Mouse (Mus musculus) liver, embryonic 14.5 days (tissue): ENCODE data around the gene Cd9. TPM values are rescaled to one million over a fixed set of nuclear protein-coding genes. Genes with fewer than 3 reads are reported as not detected.
A peak's percentile ranks its signal among the peaks of the same experiment; 100 is the strongest.

Experiments used
- ATAC-seq: fragments of 200-750 bp; cut with Nextera tagmentation; 2 replicates; pipeline ENCODE4 v1.8.0; 2017; ENCODE audit warnings: moderate number of reproducible peaks, mild to moderate bottlenecking, moderate library complexity; ENCODE audit not compliant: insufficient read depth
- DNase-seq, 3 experiments: peaks; one replicate each; pipeline ENCODE4 v3.0.0-alpha.2; 2012 to 2013; ENCODE audit warnings: low read depth in 3 of 3, low spot score in 3 of 3
- H3K27ac ChIP-seq: fragments of 300-500 bp; sonication (generic); 2 replicates; pipeline ENCODE4 v1.5.1; 2014; ENCODE audit warnings: moderate library complexity, mild to moderate bottlenecking, control low read depth, inconsistent platforms
- H3K27me3 ChIP-seq: fragments of 300-500 bp; sonication (generic); 2 replicates; pipeline ENCODE4 v1.6.1; 2014; ENCODE audit warnings: mild to moderate bottlenecking, low read length, moderate library complexity; ENCODE audit not compliant: control insufficient read depth, insufficient read depth
- H3K36me3 ChIP-seq: fragments of 300-500 bp; sonication (generic); replicated peaks from 2 replicates; pipeline ENCODE4 v1.6.1; 2014; ENCODE audit warnings: low read depth; ENCODE audit not compliant: control insufficient read depth, insufficient read depth
- H3K4me1 ChIP-seq, 2 experiments: fragments of 200-500 bp in 1 of 2; fragments of 300-500 bp in 1 of 2; sonication (generic) in 1 of 2; replicated peaks; 2 replicates each; pipeline ENCODE4 v1.6.1; 2012 to 2014; ENCODE audit warnings: antibody characterized with exemption in 1 of 2, inconsistent platforms in 1 of 2, low read length in 1 of 2; ENCODE audit not compliant: control insufficient read depth in 2 of 2, insufficient read depth in 2 of 2
- H3K4me2 ChIP-seq: fragments of 300-500 bp; sonication (generic); 2 replicates; pipeline ENCODE4 v1.6.1; 2014; ENCODE audit warnings: low read depth, mild to moderate bottlenecking, control low read depth, moderate library complexity
- H3K4me3 ChIP-seq, 2 experiments: fragments of 200-500 bp in 1 of 2; fragments of 300-500 bp in 1 of 2; sonication (generic) in 1 of 2; 2 replicates each; pipeline ENCODE4 v1.5.1; 2012 to 2014; ENCODE audit warnings: low read depth in 2 of 2, low read length in 2 of 2, mild to moderate bottlenecking in 2 of 2, control low read depth in 1 of 2, inconsistent platforms in 1 of 2, moderate library complexity in 1 of 2; ENCODE audit not compliant: insufficient read depth in 1 of 2
- H3K9ac ChIP-seq: fragments of 300-500 bp; sonication (generic); replicated peaks from 2 replicates; pipeline ENCODE4 v1.6.1; 2014; ENCODE audit warnings: mild to moderate bottlenecking, control low read depth, moderate library complexity
- H3K9me3 ChIP-seq: fragments of 300-500 bp; sonication (generic); 2 replicates; pipeline ENCODE4 v1.6.1; 2016; ENCODE audit warnings: low read length, mixed read lengths; ENCODE audit not compliant: control insufficient read depth
- CTCF ChIP-seq: IDR thresholded peaks from 2 replicates; pipeline ENCODE4 v1.5.1; 2016; ENCODE audit warnings: antibody characterized with exemption, low read depth, control low read depth
- EP300 ChIP-seq: IDR thresholded peaks from 2 replicates; pipeline ENCODE4 v1.6.1; 2016; ENCODE audit warnings: antibody characterized with exemption, low read depth
- WGBS: fragments of 180-500 bp; shearing (Covaris S2); extraction: QIAGEN DNeasy Blood & Tissue Kit; methylation state at CpG from one replicate; pipeline ENCODE4 v1.1.7; 2014; ENCODE audit not compliant: insufficient replicate concordance; 5-methylcytosine and 5-hydroxymethylcytosine counted together
- polyA plus RNA-seq, 2 experiments: library from polyadenylated mRNA; depleted of rRNA in 1 of 2; stranded (reverse) in 1 of 2; unstranded in 1 of 2; fragments of >200 nt; fragmentation: Nextera tagmentation in 1 of 2; extraction: Ambion mirVana in 1 of 2; gene quantifications; 2 replicates each; pipeline versions ENCODE4 v1.2.1 to v1.2.3; 2012 to 2014

Gene Cd9
- polyA plus RNA-seq, 2 experiments: 62.6 to 96.8 TPM

- H3K4me3 ChIP-seq: no peak overlapping the region
- no peak for ATAC-seq
- H3K36me3 ChIP-seq: no peaks in the 10 kb centered on the region
- DNase-seq: no peak
- H3K4me2 ChIP-seq: no peak overlapping the region
- 57% methylated on average over 5 of the region's 5 CpGs for WGBS
- TF ChIP-seq CTCF (no peak), EP300 (no peak)
- H3K27ac ChIP-seq: no peak overlapping the region
- no peaks in the 10 kb centered on the region for H3K27me3 ChIP-seq
- peaks cover 8 to 26% of the 10 kb centered on the region in 2 experiments for H3K4me1 ChIP-seq
- no peak overlapping the region for H3K9ac ChIP-seq
- H3K9me3 ChIP-seq: no peaks in the 10 kb centered on the region
These were observed 43.9 kb upstream of the Cd9 start for GRCm38 (mm10) chr6:125538469-125538868.

GRCm38 (mm10) chr6:125534990-125535389, 40.4 kb upstream of the Cd9 start:
- no peaks in the 10 kb centered on the region for H3K27me3 ChIP-seq
- 54% methylated on average over 5 of the region's 5 CpGs for WGBS
- no peak for ATAC-seq

GRCm38 (mm10) chr6:125533104-125533650, 38.6 kb upstream of the Cd9 start:
- ATAC-seq (no peak), DNase-seq (no peak)
- Histone ChIP-seq H3K27me3 (no peaks in the 10 kb centered on the region), H3K27ac (no peak overlapping the region), H3K36me3 (no peaks in the 10 kb centered on the region), H3K4me2 (no peak overlapping the region), H3K9me3 (no peaks in the 10 kb centered on the region), H3K4me1 (peaks cover 0 to 4% of the 10 kb centered on the region in 2 experiments; a peak in 2 of 4 replicates), H3K9ac (no peak overlapping the region), H3K4me3 (no peak overlapping the region)
- WGBS: 83% methylated on average over 11 of the region's 11 CpGs
- no peak for TF ChIP-seq CTCF
- no peak for TF ChIP-seq EP300

More at GRCm38 (mm10) chr6:125534990-125535389, 40.4 kb upstream of the Cd9 start:
- H3K4me3 ChIP-seq: no peak overlapping the region
- H3K9ac ChIP-seq: no peak overlapping the region
- H3K27ac ChIP-seq: no peak overlapping the region
- H3K4me1 ChIP-seq: peaks cover 2 to 10% of the 10 kb centered on the region in 2 experiments
- H3K4me2 ChIP-seq: no peak overlapping the region
- TF ChIP-seq EP300: no peak
- no peak for TF ChIP-seq CTCF
- no peaks in the 10 kb centered on the region for H3K9me3 ChIP-seq
- DNase-seq: no peak
- H3K36me3 ChIP-seq: no peaks in the 10 kb centered on the region

GRCm38 (mm10) chr6:125529479-125529878, 34.9 kb upstream of the Cd9 start:
- DNase-seq: no peak
- H3K9me3 ChIP-seq: no peaks in the 10 kb centered on the region
- H3K27ac ChIP-seq: no peak overlapping the region
- WGBS: 66% methylated on average over 5 of the region's 5 CpGs
- ATAC-seq: 0 out of 2 replicates have a peak, but pooled peaks have one; percentile 8
- H3K4me2 ChIP-seq: no peak overlapping the region
- no peak overlapping the region for H3K9ac ChIP-seq
- H3K4me1 ChIP-seq: peaks cover 0 to 1% of the 10 kb centered on the region in 2 experiments; a peak in 3 of 4 replicates
- no peaks in the 10 kb centered on the region for H3K36me3 ChIP-seq
- TF ChIP-seq CTCF (peak; percentile 52), EP300 (no peak)
- H3K27me3 ChIP-seq: no peaks in the 10 kb centered on the region
- no peak overlapping the region for H3K4me3 ChIP-seq

GRCm38 (mm10) chr6:125528614-125529200, 34.1 kb upstream of the Cd9 start:
- WGBS: 71% methylated on average over 9 of the region's 9 CpGs
- no peaks in the 10 kb centered on the region for H3K36me3 ChIP-seq
- no peaks in the 10 kb centered on the region for H3K27me3 ChIP-seq
- DNase-seq: no peak
- no peak for TF ChIP-seq CTCF
- TF ChIP-seq EP300: no peak
- no peak overlapping the region for H3K4me3 ChIP-seq
- H3K4me2 ChIP-seq: no peak overlapping the region
- H3K27ac ChIP-seq: no peak overlapping the region
- no peak overlapping the region for H3K9ac ChIP-seq
- no peaks in the 10 kb centered on the region for H3K9me3 ChIP-seq
- peaks cover 0 to 4% of the 10 kb centered on the region in 2 experiments; a peak in 2 of 4 replicates for H3K4me1 ChIP-seq
- no peak for ATAC-seq
